Mouse (Mus musculus) bone marrow, adult 2 months (tissue): ENCODE data around the gene Tgfb1i1.

ENCODE experiments used
- CTCF ChIP-seq: fragments of 200-500 bp; IDR thresholded peaks from 2 replicates; pipeline ENCODE4 v1.5.1; 2011; ENCODE audit warnings: low read length, control low read depth; ENCODE audit not compliant: control insufficient read depth, insufficient read depth
- POLR2A ChIP-seq: fragments of 200-500 bp; IDR thresholded peaks from 2 replicates; pipeline ENCODE4 v1.6.1; 2011; ENCODE audit warnings: low read depth, mild to moderate bottlenecking, control low read depth, low read length, borderline replicate concordance; ENCODE audit not compliant: control insufficient read depth

DNA sequence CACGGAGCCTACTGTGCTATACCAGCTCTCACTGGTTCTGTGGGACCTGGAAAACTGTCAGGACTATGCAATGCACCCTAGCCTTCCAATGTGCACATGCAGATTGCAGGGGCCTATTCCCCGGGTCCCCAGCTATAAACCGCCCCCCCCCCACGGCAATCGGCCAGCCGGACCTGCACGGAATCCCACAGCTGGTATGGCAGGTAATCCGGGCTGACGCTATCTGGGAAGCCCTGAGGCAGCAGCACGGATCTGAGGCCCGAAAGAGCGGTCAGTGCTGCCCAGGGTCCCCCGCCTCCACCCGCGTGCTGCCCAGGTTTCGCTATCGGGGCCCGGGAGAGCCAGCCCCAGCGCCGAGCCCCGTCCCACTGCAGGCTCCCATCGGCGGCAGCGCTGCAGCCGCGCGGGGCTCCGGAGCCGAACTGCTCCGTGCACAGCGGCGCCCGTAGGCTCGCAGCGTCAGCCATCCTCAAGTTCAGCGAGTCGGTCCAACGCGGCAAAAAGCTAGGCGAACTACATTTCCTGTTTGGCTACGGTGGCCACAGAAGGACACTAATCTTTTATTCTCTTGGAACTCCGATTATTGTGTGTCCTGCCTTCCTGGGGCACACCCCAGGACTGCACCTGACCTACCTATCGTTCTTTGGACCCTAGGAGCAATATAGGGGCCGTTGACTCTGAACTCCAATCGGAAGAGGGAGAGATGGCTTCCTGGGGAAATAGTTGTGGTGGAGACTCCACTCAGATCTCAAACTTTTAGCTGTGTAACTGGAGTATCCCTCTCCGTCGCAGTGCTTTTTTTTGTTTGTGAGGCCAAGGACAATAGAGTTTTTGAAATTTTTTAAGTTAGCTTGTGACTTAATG is 51.2 kb downstream of the Tgfb1i1 start, which contains the start of gene BC017158:
- TF ChIP-seq POLR2A, result peak; percentile 65; the same call in 1 of the 2 replicates
- TF ChIP-seq CTCF, result no peak
